Mouse (Mus musculus) brown adipose tissue, adult 24 weeks (tissue): Measurements from ENCODE around the gene Cd47. TPM values are rescaled to one million over a fixed set of nuclear protein-coding genes. Genes with fewer than 3 reads are reported as not detected.

Experiments
- polyA plus RNA-seq: library from polyadenylated mRNA; stranded (reverse); fragments of >200 nt; gene quantifications from 2 replicates; pipeline ENCODE4 v1.2.4, GENCODE M21; 2012; ENCODE audit not compliant: missing spikeins, insufficient read depth, insufficient read length

The Cd47 gene
- polyA plus RNA-seq, 1 experiment: 49.9 TPM

Other genes starting within 250 kb of the Cd47 start
- gene Ift57, start 101.3 kb upstream of the Cd47 start, polyA plus RNA-seq: 11.6 and 21.9 TPM in 2 replicates